Mouse (Mus musculus): Measurements from ENCODE around the gene Rufy4. TPM values are rescaled to one million over a fixed set of nuclear protein-coding genes. Genes with fewer than 3 reads are reported as not detected.
"Not testable (repeated sequence)": the region's sequence is repeated elsewhere in the genome, so short reads cannot be mapped to it uniquely, and the experiment has no call there.

Rufy4 gene
- total RNA-seq, 1 experiment from 2014 or later = 31.9 TPM

- no peak for ATAC-seq (ENCODE audit: extremely low read depth, insufficient number of reproducible peaks, low FRiP score, poor library complexity, severe bottlenecking)
Measured at GRCm38 (mm10) chr1:74135326-74135950, 10.1 kb downstream of the Rufy4 start.

GRCm38 (mm10) chr1:74139415-74139814 is 14.1 kb downstream of the Rufy4 start:
- ATAC-seq (ENCODE audit: extremely low read depth, insufficient number of reproducible peaks, low FRiP score, poor library complexity, severe bottlenecking) = 0 out of 2 replicates have a peak, but pooled peaks have one; percentile 34

GRCm38 (mm10) chr1:74141781-74142180 is 16.4 kb downstream of the Rufy4 start:
- no peak for ATAC-seq (ENCODE audit: extremely low read depth, insufficient number of reproducible peaks, low FRiP score, poor library complexity, severe bottlenecking)

GRCm38 (mm10) chr1:74149106-74149885 is 24.0 kb downstream of the Rufy4 start:
- no peak for ATAC-seq (ENCODE audit: extremely low read depth, insufficient number of reproducible peaks, low FRiP score, poor library complexity, severe bottlenecking)

- ATAC-seq (ENCODE audit: extremely low read depth, insufficient number of reproducible peaks, low FRiP score, poor library complexity, severe bottlenecking) = no peak
Measured at GRCm38 (mm10) chr1:74150101-74150500, 24.8 kb downstream of the Rufy4 start.

GRCm38 (mm10) chr1:74151091-74151490 is 25.8 kb downstream of the Rufy4 start:
- no peak for ATAC-seq (ENCODE audit: extremely low read depth, insufficient number of reproducible peaks, low FRiP score, poor library complexity, severe bottlenecking)

GRCm38 (mm10) chr1:74153461-74154184 is 28.3 kb downstream of the Rufy4 start, which contains the start of gene Cxcr2:
Gene Cxcr2, plus strand, starts transcription at chr1:74153989.
- peak; percentile 49 for ATAC-seq (ENCODE audit: extremely low read depth, insufficient number of reproducible peaks, low FRiP score, poor library complexity, severe bottlenecking)

- ATAC-seq (ENCODE audit: extremely low read depth, insufficient number of reproducible peaks, low FRiP score, poor library complexity, severe bottlenecking) = peak; percentile 78
Measured at GRCm38 (mm10) chr1:74155435-74156012, 30.2 kb downstream of the Rufy4 start.

- ATAC-seq (ENCODE audit: extremely low read depth, insufficient number of reproducible peaks, low FRiP score, poor library complexity, severe bottlenecking) = peak; percentile 10; the same call in 1 of the 2 replicates
Measured at GRCm38 (mm10) chr1:74156381-74156910, 31.1 kb downstream of the Rufy4 start.

- ATAC-seq (ENCODE audit: extremely low read depth, insufficient number of reproducible peaks, low FRiP score, poor library complexity, severe bottlenecking) = not testable (repeated sequence)
Measured at GRCm38 (mm10) chr1:74159613-74160012, 34.3 kb downstream of the Rufy4 start.

- no peak for ATAC-seq (ENCODE audit: extremely low read depth, insufficient number of reproducible peaks, low FRiP score, poor library complexity, severe bottlenecking)
Measured at GRCm38 (mm10) chr1:74160036-74160435, 34.7 kb downstream of the Rufy4 start.

- peak; percentile 89 for ATAC-seq (ENCODE audit: extremely low read depth, insufficient number of reproducible peaks, low FRiP score, poor library complexity, severe bottlenecking)
Measured at GRCm38 (mm10) chr1:74167136-74167535, 41.8 kb downstream of the Rufy4 start.

- ATAC-seq (ENCODE audit: extremely low read depth, insufficient number of reproducible peaks, low FRiP score, poor library complexity, severe bottlenecking) = no peak
Measured at GRCm38 (mm10) chr1:74169721-74170120, 44.4 kb downstream of the Rufy4 start.

- no peak for ATAC-seq (ENCODE audit: extremely low read depth, insufficient number of reproducible peaks, low FRiP score, poor library complexity, severe bottlenecking)
Measured at GRCm38 (mm10) chr1:74172722-74173121, 47.4 kb downstream of the Rufy4 start.

- ATAC-seq (ENCODE audit: extremely low read depth, insufficient number of reproducible peaks, low FRiP score, poor library complexity, severe bottlenecking) = no peak
Measured at GRCm38 (mm10) chr1:74175731-74176130, 50.4 kb downstream of the Rufy4 start.

GRCm38 (mm10) chr1:74178618-74179017 is 53.3 kb downstream of the Rufy4 start:
- ATAC-seq (ENCODE audit: extremely low read depth, insufficient number of reproducible peaks, low FRiP score, poor library complexity, severe bottlenecking) = peak; percentile 48

- no peak for ATAC-seq (ENCODE audit: extremely low read depth, insufficient number of reproducible peaks, low FRiP score, poor library complexity, severe bottlenecking)
Measured at GRCm38 (mm10) chr1:74179624-74180408, 54.5 kb downstream of the Rufy4 start.

- no peak for ATAC-seq (ENCODE audit: extremely low read depth, insufficient number of reproducible peaks, low FRiP score, poor library complexity, severe bottlenecking)
Measured at GRCm38 (mm10) chr1:74181462-74181861, 56.1 kb downstream of the Rufy4 start.

Measured in neutrophil, adult 5-6 weeks (primary cell).